In genomic region chr6:148006118-148006837, GRCm38 (mm10) we compare ENCODE assay signal across 23 mouse cellular contexts. TPM values are rescaled to one million over a fixed set of nuclear protein-coding genes. Genes with fewer than 3 reads are reported as not detected.
DNase-seq lines count a peak whose midpoint lies in the region; ATAC-seq and TF ChIP-seq lines count a peak whose summit lies in the region.
"Had no signal": no experiment of that assay in that cellular context is flagged by ENCODE, and none has a peak within 500 bp of the region (broad histone marks: within the 10 kb centered on the region; RNA-seq: fewer than 3 reads in every experiment).

No protein-coding gene starts in this region.

- TF ChIP-seq POLR2A in CH12.LX (IDR thresholded peaks at IDR 0.05; ENCODE audit: low read depth, low read length) = no peak

- 0 out of 2 replicates have a peak, but pooled peaks have one; percentile 9 for TF ChIP-seq CTCF in liver, embryonic 14.5 days (IDR thresholded peaks at IDR 0.05; ENCODE audit: low read depth)
- peak in 1 of 2 experiments; percentile 39; a peak in 2 of 4 replicates for TF ChIP-seq CTCF in CH12.LX (conservative IDR thresholded peaks at IDR 0.05 in 1 of 2, IDR thresholded peaks at IDR 0.05 in 1 of 2; ENCODE audit: low read depth in 2 of 2, low read length in 2 of 2)

- no peaks in the 10 kb centered on the region for H3K4me1 ChIP-seq in liver, embryonic 14.5 days (replicated peaks; ENCODE audit: control insufficient read depth in 2 of 2, insufficient read depth in 2 of 2, low read length in 1 of 2)
- H3K4me1 ChIP-seq in CH12.LX (ENCODE audit: control insufficient read depth in 1 of 2, insufficient read depth in 2 of 2) = peaks cover 0 to 4% of the 10 kb centered on the region in 2 experiments; a peak in 3 of 4 replicates
- H3K4me1 ChIP-seq: embryonic facial prominence, embryonic 10.5 days; forebrain, embryonic 15.5 days; intestine, embryonic 15.5 days; neural tube, embryonic 13.5 days; stomach, embryonic 15.5 days had no signal

- no peak for TF ChIP-seq EP300 in liver, embryonic 14.5 days (IDR thresholded peaks at IDR 0.05; ENCODE audit: low read depth)
- no peak for TF ChIP-seq EP300 in CH12.LX (IDR thresholded peaks at IDR 0.05; ENCODE audit: low read length)

- dilution Hi-C loops in CH12.LX (cut with MboI; ENCODE audit: extremely low pct_ligation_motif_present, extremely low pct_unique_long_range_greater_than_20kb, low sequenced_read_pairs) = no loop called here

- H3K27me3 ChIP-seq in liver, embryonic 14.5 days (ENCODE audit: control insufficient read depth, insufficient read depth, low read length) = no peaks in the 10 kb centered on the region
- no peaks in the 10 kb centered on the region for H3K27me3 ChIP-seq in CH12.LX (replicated peaks)
- H3K27me3 ChIP-seq: forebrain, embryonic 15.5 days; intestine, embryonic 15.5 days; neural tube, embryonic 13.5 days; stomach, embryonic 15.5 days had no signal

- H3K9me3 ChIP-seq in liver, embryonic 14.5 days (ENCODE audit: control insufficient read depth, low read length) = no peaks in the 10 kb centered on the region
- no peaks in the 10 kb centered on the region for H3K9me3 ChIP-seq in CH12.LX (replicated peaks; ENCODE audit: low read length)
- H3K9me3 ChIP-seq: embryonic facial prominence, embryonic 10.5 days; forebrain, embryonic 15.5 days; intestine, embryonic 15.5 days; neural tube, embryonic 13.5 days; stomach, embryonic 15.5 days had no signal

- WGBS in liver, embryonic 14.5 days (ENCODE audit: insufficient replicate concordance) = 54% methylated on average over 11 of the region's 11 CpGs

- no peak overlapping the region for H3K4me2 ChIP-seq in liver, embryonic 14.5 days (ENCODE audit: low read depth)
- H3K4me2 ChIP-seq in CH12.LX (ENCODE audit: insufficient read depth, low read depth, poor library complexity, severe bottlenecking) = no peak overlapping the region
- H3K4me2 ChIP-seq: forebrain, embryonic 15.5 days; heart, embryonic 11.5 days; intestine, embryonic 15.5 days; neural tube, embryonic 13.5 days; stomach, embryonic 15.5 days had no signal

- no peaks in the 10 kb centered on the region for H3K36me3 ChIP-seq in liver, embryonic 14.5 days (replicated peaks; ENCODE audit: control insufficient read depth, insufficient read depth, low read depth)
- H3K36me3 ChIP-seq in CH12.LX (replicated peaks in 1 of 2; ENCODE audit: control insufficient read depth in 1 of 2, insufficient read depth in 1 of 2, low read length in 1 of 2) = no peaks in the 10 kb centered on the region
- H3K36me3 ChIP-seq: embryonic facial prominence, embryonic 10.5 days; forebrain, embryonic 15.5 days; intestine, embryonic 15.5 days; neural tube, embryonic 13.5 days; stomach, embryonic 15.5 days had no signal

- no peak overlapping the region for H3K4me3 ChIP-seq in liver, embryonic 14.5 days (ENCODE audit: insufficient read depth in 1 of 2, low read depth in 2 of 2, low read length in 2 of 2)
- H3K4me3 ChIP-seq in CH12.LX (replicated peaks in 1 of 3; ENCODE audit: low read depth in 2 of 3, low read length in 2 of 3, poor library complexity in 1 of 3) = no peak overlapping the region
- H3K4me3 ChIP-seq: embryonic facial prominence, embryonic 10.5 days; forebrain, embryonic 15.5 days; intestine, embryonic 15.5 days; myocyte; neural tube, embryonic 13.5 days; stomach, embryonic 15.5 days had no signal

- intact Hi-C loops in left cerebral cortex, postnatal 10 days (cut with DNase I) = no loop called here

- no peak overlapping the region for H3K27ac ChIP-seq in liver, embryonic 14.5 days
- no peak overlapping the region for H3K27ac ChIP-seq in CH12.LX (ENCODE audit: insufficient read depth, low read depth)
- H3K27ac ChIP-seq: embryonic facial prominence, embryonic 10.5 days; forebrain, embryonic 15.5 days; intestine, embryonic 15.5 days; neural tube, embryonic 13.5 days; stomach, embryonic 15.5 days had no signal

- H3K79me2 ChIP-seq in CH12.LX (replicated peaks; ENCODE audit: control insufficient read depth, extremely low read depth, insufficient read depth, poor library complexity, severe bottlenecking) = no peaks in the 10 kb centered on the region

- DNase-seq in liver, embryonic 14.5 days (ENCODE audit: low read depth in 3 of 3, low spot score in 3 of 3) = no peak
- DNase-seq in liver (no peak), CH12.LX (ENCODE audit: extremely low read depth) (no peak), R1 (ENCODE audit: low read depth, low spot score) (peak; percentile 27)
- DNase-seq in lung, postnatal 14 days = peak; percentile 1
- no peak for DNase-seq in embryo, embryonic 9.5 days (ENCODE audit: extremely low spot score)
- no peak for DNase-seq in left cerebral cortex, postnatal 10 days (ENCODE audit: extremely low spot score in 1 of 2, low spot score in 2 of 2)
- DNase-seq: adrenal gland, postnatal 14 days; cerebellum, adult 9-11 months; gastrocnemius, postnatal 14 days; heart, adult 11 months; kidney, postnatal 25 days; retina, postnatal 1 day had no signal

- TF ChIP-seq RAD21 in CH12.LX (IDR thresholded peaks at IDR 0.05; ENCODE audit: low read depth, low read length) = peak; percentile 8

- H3K9ac ChIP-seq in liver, embryonic 14.5 days (replicated peaks) = no peak overlapping the region
- no peak overlapping the region for H3K9ac ChIP-seq in CH12.LX (ENCODE audit: insufficient read depth, low read depth)
- H3K9ac ChIP-seq: forebrain, embryonic 15.5 days; intestine, embryonic 15.5 days; neural tube, embryonic 13.5 days; stomach, embryonic 15.5 days had no signal

- in situ Hi-C loops in CH12.LX (cut with MboI; ENCODE audit: low pct_ligation_motif_present, low pct_unique_long_range_greater_than_20kb, low sequenced_read_pairs) = no loop called here

- no peak for ATAC-seq in liver, embryonic 14.5 days (ENCODE audit: insufficient read depth)
- ATAC-seq in activated CD4-positive, CD25-positive, alpha-beta regulatory T cell, adult 4 months = no peak
- ATAC-seq: hindbrain, embryonic 16.5 days; intestine, embryonic 15.5 days; midbrain, embryonic 16.5 days had no signal

TF ChIP-seq in CH12.LX, 34 proteins besides CTCF, POLR2A, EP300 and RAD21:
- no peak for TF ChIP-seq MAX (IDR thresholded peaks at IDR 0.05; ENCODE audit: low read length)
- TF ChIP-seq MXI1 (IDR thresholded peaks at IDR 0.05; ENCODE audit: low read depth, low read length) = no peak
- no peak for TF ChIP-seq GABPA (IDR thresholded peaks at IDR 0.05; ENCODE audit: insufficient replicate concordance, low read depth, low read length)
- TF ChIP-seq TBP (conservative IDR thresholded peaks at IDR 0.05; ENCODE audit: low read depth, low read length) = no peak
- no peak for TF ChIP-seq MYC (IDR thresholded peaks at IDR 0.05; ENCODE audit: low read depth, low read length)
- TF ChIP-seq ZKSCAN1 (IDR thresholded peaks at IDR 0.05; ENCODE audit: borderline replicate concordance, low read depth, low read length) = no peak
- no peak for TF ChIP-seq CHD1 (IDR thresholded peaks at IDR 0.05; ENCODE audit: low read depth, low read length)
- TF ChIP-seq MEF2A (IDR thresholded peaks at IDR 0.05; ENCODE audit: borderline replicate concordance, low read depth, low read length) = no peak
- no peak for TF ChIP-seq HCFC1 (IDR thresholded peaks at IDR 0.05; ENCODE audit: low read depth, low read length)

RNA-seq across cellular contexts. Expression of gene Far2, which starts 40.8 kb away (rescaled TPM):
- 0.27 and 0.37 TPM in 2 replicates for polyA plus RNA-seq in liver, embryonic 14.5 days (2012; rRNA removed)
- 1.0 TPM in 2 replicates for polyA plus RNA-seq in liver, embryonic 14.5 days (2014; fragmentation: Nextera tagmentation; extraction: Ambion mirVana)
- total RNA-seq in CH12.LX (2012; rRNA removed) (0.51 and 0.63 TPM in 2 replicates), CH12.LX (2014; rRNA removed) (not detected in 2 replicates)
- polyA plus RNA-seq in CH12.LX (2012; ENCODE audit: insufficient read length, low read depth) = 1.6 TPM in 2 replicates
- 10 to 100 TPM; 36.0 to 40.8 TPM for total RNA-seq in left cerebral cortex, postnatal 10 days (2021)
- 1 to 10 TPM; 2.7 to 3.0 TPM for polyA plus RNA-seq in activated CD4-positive, CD25-positive, alpha-beta regulatory T cell, adult 4 months (2017; shearing (Covaris generic))

Comparison
In these comparisons a context has a peak if more than half of its experiments do, and no peak if none do; other contexts are left out.
1. DNase-seq: peak in R1 (single experiment) and lung, postnatal 14 days (single experiment); none in liver, embryonic 14.5 days (0 of 3), liver (single experiment), CH12.LX (single experiment), embryo, embryonic 9.5 days (single experiment) and left cerebral cortex, postnatal 10 days (0 of 2).